Mouse (Mus musculus) testis, adult 2 months (tissue): ENCODE measurements around the gene Spats1.

ENCODE experiments used
- CTCF ChIP-seq: fragments of 200-500 bp; IDR thresholded peaks from 2 replicates; pipeline ENCODE4 v1.5.1; 2012; ENCODE audit warnings: low read depth, mild to moderate bottlenecking, inconsistent platforms, low read length, moderate library complexity; ENCODE audit not compliant: control insufficient read depth, insufficient read depth, insufficient replicate concordance
- POLR2A ChIP-seq: fragments of 200-500 bp; IDR thresholded peaks from 2 replicates; pipeline ENCODE4 v1.6.1; 2012; ENCODE audit warnings: low read depth, mild to moderate bottlenecking, inconsistent platforms, low read length, moderate library complexity; ENCODE audit not compliant: control insufficient read depth

- TF ChIP-seq CTCF, result no peak
- TF ChIP-seq POLR2A, result no peak
These were observed 18.7 kb downstream of the Spats1 start for GRCm38 (mm10) chr17:45456260-45457152.
